Mouse (Mus musculus) midbrain, embryonic 10.5 days (tissue): ENCODE results near the gene Vmn1r35. TPM values are rescaled to one million over a fixed set of nuclear protein-coding genes. Genes with fewer than 3 reads are reported as not detected.
"Not testable (repeated sequence)": the region's sequence is repeated elsewhere in the genome, so short reads cannot be mapped to it uniquely, and the experiment has no call there.

Experiments used
- DNase-seq: peaks from one replicate; pipeline ENCODE4 v3.0.0-alpha.2; 2017; ENCODE audit warnings: low spot score
- H3K27ac ChIP-seq: fragments of 300-500 bp; sonication (generic); replicated peaks from 2 replicates; pipeline ENCODE4 v1.5.1; 2016; ENCODE audit warnings: mild to moderate bottlenecking
- H3K27me3 ChIP-seq: fragments of 300-500 bp; sonication (generic); 2 replicates; pipeline ENCODE4 v1.6.1; 2016; ENCODE audit warnings: low read depth, mild to moderate bottlenecking; ENCODE audit not compliant: poor library complexity, severe bottlenecking
- H3K36me3 ChIP-seq: fragments of 300-500 bp; sonication (generic); 2 replicates; pipeline ENCODE4 v1.6.1; 2016; ENCODE audit warnings: mild to moderate bottlenecking, moderate library complexity
- H3K4me1 ChIP-seq: fragments of 300-500 bp; sonication (generic); 2 replicates; pipeline ENCODE4 v1.6.1; 2016
- H3K4me3 ChIP-seq: fragments of 300-500 bp; sonication (generic); 2 replicates; pipeline ENCODE4 v1.5.1; 2016; ENCODE audit warnings: mild to moderate bottlenecking, moderate library complexity
- H3K9me3 ChIP-seq: fragments of 300-500 bp; sonication (generic); replicated peaks from 2 replicates; pipeline ENCODE4 v1.6.1; 2016; ENCODE audit warnings: mild to moderate bottlenecking
- WGBS: fragments of 180-500 bp; shearing (Covaris S2); methylation state at CpG from one replicate; pipeline ENCODE4 v1.1.7; 2016; 5-methylcytosine and 5-hydroxymethylcytosine counted together
- polyA plus RNA-seq: library from polyadenylated mRNA; unstranded; fragments of >200 nt; fragmentation: Nextera tagmentation; extraction: Ambion mirVana; gene quantifications from 2 replicates; pipeline ENCODE4 v1.2.1, GENCODE M21; 2016

Gene Vmn1r35
- polyA plus RNA-seq, result not detected in 2 replicates

DNA sequence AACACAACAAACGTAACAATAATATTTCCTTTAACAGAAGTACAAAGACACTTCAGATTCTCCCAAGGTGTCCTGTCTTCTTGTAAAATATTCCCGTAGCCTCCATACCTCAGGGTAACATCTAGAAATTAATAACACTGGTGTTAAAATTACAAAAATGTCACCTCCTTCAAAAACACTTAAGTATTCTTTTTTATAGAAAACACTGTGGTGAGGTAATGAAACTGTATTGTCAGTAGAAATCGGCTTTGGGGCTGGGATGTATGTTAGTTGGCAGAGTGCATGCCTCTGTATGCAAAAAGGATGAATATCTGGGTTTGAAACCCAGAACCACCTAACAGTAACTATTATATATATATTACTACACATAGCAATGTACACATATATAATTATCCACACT lies at the start of gene Vmn1r35:
TSS of gene Vmn1r35 (minus strand) at position 101 of the 400 bp plus-strand sequence.
- Histone ChIP-seq H3K27ac (no peak within 1 kb of the TSS), H3K9me3 (no peaks in the 10 kb centered on the region), H3K4me1 (no peaks in the 10 kb centered on the region), H3K36me3 (no peaks in the 10 kb centered on the region), H3K27me3 (no peaks in the 10 kb centered on the region), H3K4me3 (no peak within 1 kb of the TSS)
- no peak for DNase-seq
- WGBS, result 83% methylated on average over 3 of the region's 3 CpGs

DNA sequence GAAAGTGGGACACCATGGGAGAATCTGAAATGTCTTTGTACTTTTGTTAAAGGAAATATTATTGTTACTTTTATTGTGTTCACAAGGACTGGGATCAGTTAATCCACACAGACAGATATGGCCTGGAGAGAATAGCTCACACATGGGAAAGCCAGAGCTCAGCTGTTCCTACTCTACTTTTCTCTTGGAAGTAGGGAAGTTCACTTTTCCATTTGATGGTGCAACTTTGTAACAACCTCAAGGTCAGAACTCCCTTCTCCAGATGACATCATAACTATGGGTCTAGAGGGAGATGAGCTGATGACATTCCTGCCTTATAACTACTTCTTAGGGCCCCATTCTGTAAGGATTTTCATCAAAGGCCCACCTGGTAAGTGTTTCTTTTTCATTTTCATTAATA lies 43.4 kb upstream of the Vmn1r35 start, which contains the start of gene Vmn1r37:
TSS of gene Vmn1r37 (plus strand) at position 301 of the 400 bp plus-strand sequence.
- not testable (repeated sequence) for H3K4me3 ChIP-seq, H3K27me3 ChIP-seq, H3K36me3 ChIP-seq, DNase-seq, H3K27ac ChIP-seq, H3K9me3 ChIP-seq, H3K4me1 ChIP-seq

DNA sequence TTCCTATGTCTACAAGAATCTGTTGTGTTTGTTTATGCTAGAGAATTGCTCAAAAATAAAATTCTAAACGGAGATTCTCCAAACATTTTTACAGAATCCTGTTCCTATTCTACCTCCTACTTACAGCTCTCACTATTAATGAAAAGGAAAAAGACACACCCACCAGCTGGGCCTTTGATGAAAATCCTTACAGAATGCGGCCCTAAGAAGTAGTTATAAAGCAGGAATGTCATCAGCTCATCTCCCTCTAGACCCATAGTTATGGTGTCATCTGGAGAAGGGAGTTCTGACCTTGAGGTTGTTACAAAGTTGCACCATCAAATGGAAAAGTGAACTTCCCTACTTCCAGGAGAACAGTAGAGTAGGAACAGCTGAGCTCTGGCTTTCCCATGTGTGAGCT lies 33.4 kb upstream of the Vmn1r35 start, which contains the start of gene Vmn1r36:
TSS of gene Vmn1r36 (minus strand) at position 101 of the 400 bp plus-strand sequence.
- DNase-seq, H3K4me3 ChIP-seq, H3K4me1 ChIP-seq, H3K9me3 ChIP-seq, H3K36me3 ChIP-seq, H3K27me3 ChIP-seq, H3K27ac ChIP-seq: not testable (repeated sequence)
- 67% methylated on average over 2 of the region's 2 CpGs for WGBS

DNA sequence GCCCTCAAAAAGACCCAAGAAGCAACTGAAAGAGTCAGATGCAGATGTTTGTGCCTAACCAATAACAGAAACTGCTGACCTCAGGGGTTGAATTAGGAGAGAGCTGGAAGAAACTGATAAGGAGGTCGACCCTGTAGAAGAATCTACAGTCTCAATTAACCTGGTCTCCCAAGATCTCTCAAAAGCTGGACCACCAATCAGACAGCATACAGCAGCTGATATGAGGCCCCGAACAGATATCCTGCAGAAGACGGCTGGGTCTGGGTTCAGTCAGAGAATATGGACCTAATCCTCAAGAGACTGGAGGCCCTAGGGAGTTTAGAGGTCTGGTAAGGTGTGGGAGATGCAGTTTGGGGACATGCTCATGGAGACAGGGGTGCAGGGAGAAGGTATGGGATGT lies 28.1 kb upstream of the Vmn1r35 start:
- Histone ChIP-seq H3K4me3 (no peak overlapping the region), H3K27ac (no peak overlapping the region), H3K36me3 (no peaks in the 10 kb centered on the region), H3K27me3 (no peaks in the 10 kb centered on the region), H3K4me1 (no peaks in the 10 kb centered on the region), H3K9me3 (no peaks in the 10 kb centered on the region)
- no peak for DNase-seq
- WGBS, result 83% methylated on average over 3 of the region's 3 CpGs

DNA sequence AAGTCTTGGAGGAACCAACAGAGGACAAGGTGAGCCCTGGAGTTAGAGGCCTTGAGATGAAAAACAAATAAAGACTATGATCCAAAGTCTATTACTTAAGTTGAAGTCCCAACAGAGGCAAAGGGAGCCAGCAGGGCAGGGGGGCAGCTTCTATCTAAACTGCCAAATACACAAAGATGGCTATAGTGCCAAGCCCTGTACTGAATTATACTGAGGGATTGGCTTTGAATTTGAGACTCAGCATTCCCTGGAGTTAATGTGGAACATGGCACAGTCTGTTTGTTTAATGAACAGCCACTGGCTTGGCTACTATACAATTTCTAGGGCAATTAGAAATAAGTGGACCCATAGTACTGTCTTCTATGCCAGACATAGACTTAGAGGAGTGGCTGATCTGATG lies 23.2 kb upstream of the Vmn1r35 start:
- H3K4me1 ChIP-seq, result no peaks in the 10 kb centered on the region
- H3K9me3 ChIP-seq, result no peaks in the 10 kb centered on the region
- H3K36me3 ChIP-seq, result no peaks in the 10 kb centered on the region
- H3K27ac ChIP-seq, result no peak overlapping the region
- no peak overlapping the region for H3K4me3 ChIP-seq
- no peaks in the 10 kb centered on the region for H3K27me3 ChIP-seq
- no peak for DNase-seq

DNA sequence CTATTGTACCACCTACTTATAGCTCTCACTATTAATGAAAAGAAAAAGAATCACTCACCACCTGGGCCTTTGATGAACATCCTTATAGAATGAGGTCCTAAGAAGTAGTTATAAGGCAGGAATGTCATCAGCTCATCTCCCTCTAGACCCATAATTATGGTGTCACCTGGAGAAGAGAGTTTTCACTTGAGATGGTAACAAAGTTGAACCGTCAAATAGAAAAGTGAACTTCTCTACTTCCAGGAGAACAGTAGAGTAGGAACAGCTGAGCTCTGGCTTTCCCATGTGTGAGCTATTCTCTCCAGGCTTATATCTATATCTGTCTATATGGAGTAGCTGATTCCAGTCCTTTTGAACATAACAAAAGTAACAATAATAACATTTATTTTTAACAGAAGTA lies 41.9 kb downstream of the Vmn1r35 start, which contains the start of gene Vmn1r34:
TSS of gene Vmn1r34 (minus strand) at position 101 of the 400 bp plus-strand sequence.
- H3K36me3 ChIP-seq, result no peaks in the 10 kb centered on the region
- H3K4me1 ChIP-seq, result no peaks in the 10 kb centered on the region
- H3K4me3 ChIP-seq, result no peak within 1 kb of the TSS
- no peak within 1 kb of the TSS for H3K27ac ChIP-seq
- no peak for DNase-seq
- no peaks in the 10 kb centered on the region for H3K9me3 ChIP-seq
- no peaks in the 10 kb centered on the region for H3K27me3 ChIP-seq
- 89% methylated on average over 1 of the region's 1 CpGs for WGBS

Other genes with a start within 250 kb of the Vmn1r35 start
- 139 and 158 TPM in 2 replicates for gene Mad2l1, start 150.5 kb downstream of the Vmn1r35 start, polyA plus RNA-seq
- 0.05 and 0.15 TPM in 2 replicates for gene Vmn1r32, start 125.8 kb downstream of the Vmn1r35 start, polyA plus RNA-seq
- not detected in 2 replicates for gene Vmn1r33, start 67.6 kb downstream of the Vmn1r35 start, polyA plus RNA-seq
- not detected in 2 replicates for gene Vmn1r34, start 42.0 kb downstream of the Vmn1r35 start, polyA plus RNA-seq
- not detected in 2 replicates for gene Vmn1r36, start 33.3 kb upstream of the Vmn1r35 start, polyA plus RNA-seq
- gene Vmn1r37, start 43.5 kb upstream of the Vmn1r35 start, polyA plus RNA-seq, result not detected in 2 replicates
- gene Vmn1r38, start 96.7 kb upstream of the Vmn1r35 start, polyA plus RNA-seq, result not detected in 2 replicates
- not detected in 2 replicates for gene Vmn1r39, start 124.7 kb upstream of the Vmn1r35 start, polyA plus RNA-seq
- 42.8 and 50.3 TPM in 2 replicates for gene Gng12, start 210.5 kb upstream of the Vmn1r35 start, polyA plus RNA-seq